Mouse (Mus musculus): ENCODE data around the gene Mybl2. TPM values are rescaled to one million over a fixed set of nuclear protein-coding genes. Genes with fewer than 3 reads are reported as not detected.

Gene Mybl2
- polyA plus RNA-seq, 1 experiment from 2014 or later, result 16.0 TPM

DNA sequence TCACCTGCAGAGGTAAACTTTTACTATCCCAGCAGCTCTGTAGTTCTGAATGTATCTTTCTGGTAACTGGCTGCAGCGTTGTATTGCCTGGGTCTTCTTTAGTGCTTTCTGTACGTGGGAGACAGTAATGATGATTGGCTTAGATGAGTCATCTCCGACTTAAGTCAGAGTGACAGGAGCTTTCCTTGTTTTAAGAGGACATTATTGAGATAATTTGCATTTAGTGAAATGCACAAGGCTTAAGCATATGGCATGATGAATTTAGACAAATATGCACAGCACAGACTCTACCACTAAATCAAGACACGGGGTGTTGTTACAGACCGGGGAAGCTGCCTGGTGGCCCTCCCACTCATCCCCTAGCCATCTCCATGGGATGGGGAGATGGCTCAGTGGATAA is 77.8 kb downstream of the Mybl2 start:
- Histone ChIP-seq H3K9me3 (ENCODE audit: control insufficient read depth, low read length) (no peaks in the 10 kb centered on the region), H3K36me3 (ENCODE audit: control insufficient read depth, insufficient read depth, low read length) (no peaks in the 10 kb centered on the region), H3K4me1 (ENCODE audit: control insufficient read depth, insufficient read depth, low read length) (no peaks in the 10 kb centered on the region), H3K27ac (replicated peaks; ENCODE audit: low read depth, low read length) (no peak overlapping the region), H3K9ac (ENCODE audit: low read depth, low read length) (no peak overlapping the region), H3K27me3 (replicated peaks; ENCODE audit: control insufficient read depth, insufficient read depth, low read length) (no peaks in the 10 kb centered on the region), H3K4me3 (ENCODE audit: low read depth, low read length) (no peak overlapping the region), H3K4me2 (ENCODE audit: low read depth, low read length) (no peak overlapping the region)
- DNase-seq (ENCODE audit: low spot score), result no peak
- ATAC-seq (ENCODE audit: low read depth), result no peak
- WGBS, result 80% methylated on average over 5 of the region's 5 CpGs

Small RNA genes lying within 50 kb of the gene (microRNA-seq; reads per million reads assigned to microRNA genes)
- gene Gm22174 (ENCODE audit: borderline number of aligned reads), result not detected
- gene Mir7003 (ENCODE audit: borderline number of aligned reads), result not detected

Other genes with a start within 250 kb of the Mybl2 start
- 173 and 201 TPM in 2 replicates for gene Srsf6, start 123.2 kb upstream of the Mybl2 start, polyA plus RNA-seq (2014; fragmentation: Nextera tagmentation; extraction: Ambion mirVana)
- 0.25 and 0.54 TPM in 2 replicates for gene L3mbtl1, start 111.2 kb upstream of the Mybl2 start, polyA plus RNA-seq (2014; fragmentation: Nextera tagmentation; extraction: Ambion mirVana)
- not detected in 2 replicates for gene Sgk2, start 67.4 kb upstream of the Mybl2 start, polyA plus RNA-seq (2014; fragmentation: Nextera tagmentation; extraction: Ambion mirVana)
- 40.6 and 48.6 TPM in 2 replicates for gene Ift52, start 37.3 kb upstream of the Mybl2 start, polyA plus RNA-seq (2014; fragmentation: Nextera tagmentation; extraction: Ambion mirVana)
- not detected in 2 replicates for gene Gtsf1l, start 33.2 kb downstream of the Mybl2 start, polyA plus RNA-seq (2014; fragmentation: Nextera tagmentation; extraction: Ambion mirVana)
- 4.2 and 5.1 TPM in 2 replicates for gene Tox2, start 148.4 kb downstream of the Mybl2 start, polyA plus RNA-seq (2014; fragmentation: Nextera tagmentation; extraction: Ambion mirVana)